Mouse (Mus musculus) G1E (cell line): ENCODE measurements at regions not wholly inside any gene's neighbourhood (a gene's known extent, or its start where the extent isn't known, plus 50 kb on each side); places are given as distances from the start of the nearest gene placed in this dataset.

Experiments used
- CTCF ChIP-seq: IDR thresholded peaks from 2 replicates; pipeline ENCODE4 v1.5.1; 2012; ENCODE audit warnings: low read depth, low read length, inconsistent platforms, mixed read lengths
- GATA1 ChIP-seq: IDR thresholded peaks from 2 replicates; pipeline ENCODE4 v1.6.1; 2012; ENCODE audit warnings: borderline replicate concordance, low read length, inconsistent platforms, mixed read lengths
- TAL1 ChIP-seq: conservative IDR thresholded peaks from 2 replicates; pipeline ENCODE4 v1.6.1; 2012; ENCODE audit warnings: low read depth, low read length, inconsistent platforms, mixed read lengths

GRCm38 (mm10) chr19:14862654-14863468 lies 265.0 kb upstream of the Tle4 start:
- TF ChIP-seq CTCF (no peak), TAL1 (no peak), GATA1 (no peak)
